Mouse (Mus musculus): ENCODE results near the gene Tbc1d24. TPM values are rescaled to one million over a fixed set of nuclear protein-coding genes. Genes with fewer than 3 reads are reported as not detected.
A peak's percentile ranks its signal among the peaks of the same experiment; 100 is the strongest.

Gene Tbc1d24
- polyA plus RNA-seq, 1 experiment: 4.3 TPM

DNA sequence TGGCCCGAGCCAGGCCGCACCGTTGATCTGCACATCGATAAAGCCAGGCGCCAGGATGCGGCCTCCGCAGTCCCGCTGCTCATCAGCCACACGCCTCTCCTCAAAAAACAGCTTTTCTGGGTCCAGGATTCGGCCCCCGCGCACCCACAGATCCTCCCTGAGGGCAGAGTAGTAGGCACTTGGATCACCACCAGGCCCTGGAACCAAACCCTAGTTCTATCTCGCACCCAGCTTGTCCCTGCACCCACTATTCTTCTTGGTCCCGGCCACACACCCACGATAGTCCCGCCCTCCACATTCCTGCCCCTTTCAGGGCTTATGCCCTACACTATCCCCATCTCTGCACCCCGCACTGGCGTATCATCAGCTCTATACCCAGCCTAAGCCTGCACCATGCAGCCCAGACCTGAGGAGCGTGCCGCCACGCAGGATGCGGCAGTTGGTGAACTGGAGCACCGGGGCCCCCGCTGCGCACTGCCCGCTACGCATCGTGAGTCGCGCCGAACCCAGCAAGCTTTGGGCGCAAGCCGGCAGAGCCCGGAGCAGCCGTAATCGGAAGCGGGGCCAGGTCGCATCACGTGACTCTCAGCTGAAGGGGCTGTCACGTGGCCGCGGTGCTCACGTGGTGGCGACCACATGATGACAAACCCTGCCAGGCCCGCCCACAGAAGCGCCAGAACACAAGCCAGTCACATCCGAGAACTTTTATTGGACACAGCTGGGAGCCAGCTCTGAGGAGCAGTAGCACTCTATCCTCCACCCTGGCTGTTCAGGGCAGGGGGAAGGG lies 42.0 kb downstream of the Tbc1d24 start, which contains the start of gene Amdhd2:
Gene Amdhd2 (minus strand): TSS at position 591 of the 787 bp plus-strand sequence.
- Histone ChIP-seq H3K27me3 (ENCODE audit: control insufficient read depth, insufficient read depth, insufficient read length) (no peaks in the 10 kb centered on the region), H3ac (ENCODE audit: control insufficient read depth, insufficient read length) (peak within 1 kb of the TSS; percentile 68), H3K79me2 (ENCODE audit: control insufficient read depth, insufficient read depth) (peaks cover 26% of the 10 kb centered on the region), H3K4me3 (peak within 1 kb of the TSS; percentile 56), H3K36me3 (ENCODE audit: control insufficient read depth, insufficient read depth) (peaks cover 11% of the 10 kb centered on the region), H3K4me2 (ENCODE audit: low read depth) (peak within 1 kb of the TSS; percentile 88)
- TF ChIP-seq MYOG (IDR thresholded peaks at IDR 0.05; ENCODE audit: control insufficient read depth in 1 of 3, insufficient read depth in 1 of 3, insufficient read length in 2 of 3, low read depth in 2 of 3): no peak
- TF ChIP-seq POLR2AphosphoS2 (IDR thresholded peaks at IDR 0.05; ENCODE audit: insufficient read length, low read depth): peak; percentile 98
- no peak for TF ChIP-seq MAX (IDR thresholded peaks at IDR 0.05; ENCODE audit: low read depth)
- TF ChIP-seq USF1 (IDR thresholded peaks at IDR 0.05; ENCODE audit: low read depth): peak; percentile 87
- no peak for TF ChIP-seq MYOD1 (IDR thresholded peaks at IDR 0.05; ENCODE audit: control insufficient read depth in 1 of 3, insufficient read length in 2 of 3, low read depth in 2 of 3)
- TF ChIP-seq TCF12 (IDR thresholded peaks at IDR 0.05; ENCODE audit: insufficient read depth, poor library complexity, severe bottlenecking): no peak
- TF ChIP-seq E2F4 (IDR thresholded peaks at IDR 0.05; ENCODE audit: insufficient read depth): no peak
- no peak for TF ChIP-seq CEBPB (IDR thresholded peaks at IDR 0.05; ENCODE audit: insufficient read depth, poor library complexity, severe bottlenecking)
- peak; percentile 78 for TF ChIP-seq POLR2A (IDR thresholded peaks at IDR 0.05; ENCODE audit: insufficient read length, low read depth)
- no peak for TF ChIP-seq REST (IDR thresholded peaks at IDR 0.05; ENCODE audit: insufficient read depth, insufficient read length)
- no peak for TF ChIP-seq SRF (IDR thresholded peaks at IDR 0.05; ENCODE audit: control insufficient read depth, insufficient read length, low read depth)
- no peak for TF ChIP-seq TCF3 (IDR thresholded peaks at IDR 0.05; ENCODE audit: insufficient read length, low read depth)

- H3K79me2 ChIP-seq (ENCODE audit: control insufficient read depth, insufficient read depth): peaks cover 19% of the 10 kb centered on the region
- no peak for TF ChIP-seq USF1 (IDR thresholded peaks at IDR 0.05; ENCODE audit: low read depth)
- TF ChIP-seq POLR2AphosphoS2 (IDR thresholded peaks at IDR 0.05; ENCODE audit: insufficient read length, low read depth): no peak
- TF ChIP-seq MYOG (IDR thresholded peaks at IDR 0.05; ENCODE audit: control insufficient read depth in 1 of 3, insufficient read depth in 1 of 3, insufficient read length in 2 of 3, low read depth in 2 of 3): no peak
- no peak for TF ChIP-seq MAX (IDR thresholded peaks at IDR 0.05; ENCODE audit: low read depth)
- TF ChIP-seq TCF12 (IDR thresholded peaks at IDR 0.05; ENCODE audit: insufficient read depth, poor library complexity, severe bottlenecking): no peak
- peak overlapping the region; percentile 88 for H3K4me2 ChIP-seq (ENCODE audit: low read depth)
Measured at GRCm38 (mm10) chr17:24162584-24163175, 42.7 kb downstream of the Tbc1d24 start.

GRCm38 (mm10) chr17:24161466-24161865 lies 43.9 kb downstream of the Tbc1d24 start:
- H3K36me3 ChIP-seq (ENCODE audit: control insufficient read depth, insufficient read depth): peaks cover under 1% of the 10 kb centered on the region
- TF ChIP-seq TCF12 (IDR thresholded peaks at IDR 0.05; ENCODE audit: insufficient read depth, poor library complexity, severe bottlenecking) (no peak), MYOG (IDR thresholded peaks at IDR 0.05; ENCODE audit: control insufficient read depth in 1 of 3, insufficient read depth in 1 of 3, insufficient read length in 2 of 3, low read depth in 2 of 3) (no peak), E2F4 (IDR thresholded peaks at IDR 0.05; ENCODE audit: insufficient read depth) (no peak), CEBPB (IDR thresholded peaks at IDR 0.05; ENCODE audit: insufficient read depth, poor library complexity, severe bottlenecking) (no peak), SRF (IDR thresholded peaks at IDR 0.05; ENCODE audit: control insufficient read depth, insufficient read length, low read depth) (no peak), MAX (IDR thresholded peaks at IDR 0.05; ENCODE audit: low read depth) (no peak), POLR2AphosphoS2 (IDR thresholded peaks at IDR 0.05; ENCODE audit: insufficient read length, low read depth) (no peak), TCF3 (IDR thresholded peaks at IDR 0.05; ENCODE audit: insufficient read length, low read depth) (no peak), REST (IDR thresholded peaks at IDR 0.05; ENCODE audit: insufficient read depth, insufficient read length) (no peak), POLR2A (IDR thresholded peaks at IDR 0.05; ENCODE audit: insufficient read length, low read depth) (no peak), MYOD1 (IDR thresholded peaks at IDR 0.05; ENCODE audit: control insufficient read depth in 1 of 3, insufficient read length in 2 of 3, low read depth in 2 of 3) (no peak), USF1 (IDR thresholded peaks at IDR 0.05; ENCODE audit: low read depth) (no peak)
- no peak overlapping the region for H3K4me2 ChIP-seq (ENCODE audit: low read depth)
- H3K27me3 ChIP-seq (ENCODE audit: control insufficient read depth, insufficient read depth, insufficient read length): no peaks in the 10 kb centered on the region
- no peak overlapping the region for H3ac ChIP-seq (ENCODE audit: control insufficient read depth, insufficient read length)
- H3K4me3 ChIP-seq: no peak overlapping the region
- H3K79me2 ChIP-seq (ENCODE audit: control insufficient read depth, insufficient read depth): peaks cover 7% of the 10 kb centered on the region

More at GRCm38 (mm10) chr17:24162584-24163175, 42.7 kb downstream of the Tbc1d24 start:
- peak overlapping the region; percentile 56 for H3K4me3 ChIP-seq
- no peaks in the 10 kb centered on the region for H3K27me3 ChIP-seq (ENCODE audit: control insufficient read depth, insufficient read depth, insufficient read length)
- H3ac ChIP-seq (ENCODE audit: control insufficient read depth, insufficient read length): peak overlapping the region; percentile 68
- H3K36me3 ChIP-seq (ENCODE audit: control insufficient read depth, insufficient read depth): peaks cover 11% of the 10 kb centered on the region

- Histone ChIP-seq H3ac (ENCODE audit: control insufficient read depth, insufficient read length) (no peak overlapping the region), H3K4me3 (no peak overlapping the region), H3K36me3 (ENCODE audit: control insufficient read depth, insufficient read depth) (no peaks in the 10 kb centered on the region), H3K27me3 (ENCODE audit: control insufficient read depth, insufficient read depth, insufficient read length) (no peaks in the 10 kb centered on the region), H3K4me2 (ENCODE audit: low read depth) (no peak overlapping the region), H3K79me2 (ENCODE audit: control insufficient read depth, insufficient read depth) (no peaks in the 10 kb centered on the region)
- TF ChIP-seq USF1 (IDR thresholded peaks at IDR 0.05; ENCODE audit: low read depth): no peak
- TF ChIP-seq TCF3 (IDR thresholded peaks at IDR 0.05; ENCODE audit: insufficient read length, low read depth): no peak
- no peak for TF ChIP-seq MYOG (IDR thresholded peaks at IDR 0.05; ENCODE audit: control insufficient read depth in 1 of 3, insufficient read depth in 1 of 3, insufficient read length in 2 of 3, low read depth in 2 of 3)
- TF ChIP-seq MYOD1 (IDR thresholded peaks at IDR 0.05; ENCODE audit: control insufficient read depth in 1 of 3, insufficient read length in 2 of 3, low read depth in 2 of 3): no peak
- TF ChIP-seq E2F4 (IDR thresholded peaks at IDR 0.05; ENCODE audit: insufficient read depth): no peak
- no peak for TF ChIP-seq REST (IDR thresholded peaks at IDR 0.05; ENCODE audit: insufficient read depth, insufficient read length)
- no peak for TF ChIP-seq MAX (IDR thresholded peaks at IDR 0.05; ENCODE audit: low read depth)
- TF ChIP-seq POLR2A (IDR thresholded peaks at IDR 0.05; ENCODE audit: insufficient read length, low read depth): no peak
- no peak for TF ChIP-seq SRF (IDR thresholded peaks at IDR 0.05; ENCODE audit: control insufficient read depth, insufficient read length, low read depth)
- no peak for TF ChIP-seq TCF12 (IDR thresholded peaks at IDR 0.05; ENCODE audit: insufficient read depth, poor library complexity, severe bottlenecking)
- no peak for TF ChIP-seq CEBPB (IDR thresholded peaks at IDR 0.05; ENCODE audit: insufficient read depth, poor library complexity, severe bottlenecking)
- TF ChIP-seq POLR2AphosphoS2 (IDR thresholded peaks at IDR 0.05; ENCODE audit: insufficient read length, low read depth): no peak
Measured at GRCm38 (mm10) chr17:24157526-24157925, 47.8 kb downstream of the Tbc1d24 start.
